Mouse (Mus musculus) kidney, adult 2 months (tissue): ENCODE results near the gene Ifrd1.

ENCODE experiments used
- CTCF ChIP-seq: fragments of 200-500 bp; conservative IDR thresholded peaks from 2 replicates; pipeline ENCODE4 v1.5.1; 2011; ENCODE audit warnings: low read depth, mild to moderate bottlenecking, control low read depth, low read length, moderate library complexity, mixed read lengths; ENCODE audit not compliant: insufficient read depth, insufficient read length
- POLR2A ChIP-seq: fragments of 200-500 bp; IDR thresholded peaks from one replicate; pipeline ENCODE4 v1.6.1; 2011; ENCODE audit warnings: low read depth, low read length, control low read depth

DNA sequence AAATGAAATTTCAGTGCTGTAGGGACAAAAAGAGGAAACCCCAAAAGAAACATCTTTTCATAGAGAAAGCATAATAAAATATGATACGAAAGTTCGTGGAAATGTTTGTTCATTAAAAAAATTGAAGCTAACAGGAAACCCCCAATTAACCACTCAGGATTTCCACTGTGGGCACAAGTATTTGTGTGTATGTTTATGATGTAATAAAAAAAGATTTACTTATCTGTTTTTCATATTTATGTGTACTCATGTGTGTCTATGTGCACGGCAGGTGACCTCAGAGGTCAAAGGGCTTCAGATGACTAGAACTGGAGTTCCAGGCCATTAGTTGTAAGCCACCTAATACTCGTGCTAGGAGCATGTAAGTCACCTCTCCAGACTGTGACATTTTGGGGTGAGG lies 24.4 kb upstream of the Ifrd1 start:
- no peak for TF ChIP-seq CTCF
- no peak for TF ChIP-seq POLR2A
